Mouse (Mus musculus): ENCODE data around the gene Bhlha15. TPM values are rescaled to one million over a fixed set of nuclear protein-coding genes. Genes with fewer than 3 reads are reported as not detected.

The Bhlha15 gene
- polyA plus RNA-seq, 1 experiment from 2014 or later: 0.05 TPM

- Histone ChIP-seq H3K9me3 (no peaks in the 10 kb centered on the region), H3K9ac (replicated peaks) (no peak overlapping the region), H3K27ac (no peak overlapping the region), H3K4me2 (no peak overlapping the region), H3K27me3 (no peaks in the 10 kb centered on the region), H3K4me3 (replicated peaks) (no peak overlapping the region), H3K36me3 (no peaks in the 10 kb centered on the region), H3K4me1 (replicated peaks) (no peaks in the 10 kb centered on the region)
- WGBS: 73% methylated on average over 6 of the region's 6 CpGs
- ATAC-seq (ENCODE audit: insufficient number of reproducible peaks, insufficient read depth, low FRiP score, low TSS enrichment, low read depth): no peak
Observed at GRCm38 (mm10) chr5:144234222-144234621, 44.1 kb downstream of the Bhlha15 start.

GRCm38 (mm10) chr5:144234714-144235113 lies 44.6 kb downstream of the Bhlha15 start:
- H3K9me3 ChIP-seq: no peaks in the 10 kb centered on the region
- WGBS: 81% methylated on average over 7 of the region's 7 CpGs
- H3K4me2 ChIP-seq: no peak overlapping the region
- no peak for ATAC-seq (ENCODE audit: insufficient number of reproducible peaks, insufficient read depth, low FRiP score, low TSS enrichment, low read depth)
- no peak overlapping the region for H3K9ac ChIP-seq (replicated peaks)
- H3K4me1 ChIP-seq (replicated peaks): no peaks in the 10 kb centered on the region
- no peak overlapping the region for H3K27ac ChIP-seq
- no peaks in the 10 kb centered on the region for H3K36me3 ChIP-seq
- H3K27me3 ChIP-seq: no peaks in the 10 kb centered on the region
- H3K4me3 ChIP-seq (replicated peaks): no peak overlapping the region

GRCm38 (mm10) chr5:144238969-144239368 lies 48.9 kb downstream of the Bhlha15 start:
- Histone ChIP-seq H3K36me3 (no peaks in the 10 kb centered on the region), H3K27me3 (no peaks in the 10 kb centered on the region), H3K9ac (replicated peaks) (no peak overlapping the region), H3K4me3 (replicated peaks) (no peak overlapping the region), H3K4me2 (no peak overlapping the region), H3K9me3 (no peaks in the 10 kb centered on the region), H3K27ac (no peak overlapping the region), H3K4me1 (replicated peaks) (no peaks in the 10 kb centered on the region)
- 63% methylated on average over 1 of the region's 1 CpGs for WGBS
- no peak for ATAC-seq (ENCODE audit: insufficient number of reproducible peaks, insufficient read depth, low FRiP score, low TSS enrichment, low read depth)

Other genes with a start within 250 kb of the Bhlha15 start
- gene Ccz1, start 175.4 kb upstream of the Bhlha15 start, polyA plus RNA-seq (2016; fragmentation: Nextera tagmentation; extraction: Ambion mirVana): 97.7 and 104 TPM in 2 replicates
- not detected in 2 replicates for gene Ocm, start 163.6 kb upstream of the Bhlha15 start, polyA plus RNA-seq (2016; fragmentation: Nextera tagmentation; extraction: Ambion mirVana)
- gene Lmtk2, start 89.8 kb upstream of the Bhlha15 start, polyA plus RNA-seq (2016; fragmentation: Nextera tagmentation; extraction: Ambion mirVana): 5.3 and 5.7 TPM in 2 replicates
- 22.1 and 24.3 TPM in 2 replicates for gene Tecpr1, start 33.3 kb downstream of the Bhlha15 start, polyA plus RNA-seq (2016; fragmentation: Nextera tagmentation; extraction: Ambion mirVana)
- 143 and 148 TPM in 2 replicates for gene Bri3, start 54.2 kb downstream of the Bhlha15 start, polyA plus RNA-seq (2016; fragmentation: Nextera tagmentation; extraction: Ambion mirVana)
- gene Baiap2l1, start 167.8 kb downstream of the Bhlha15 start, polyA plus RNA-seq (2016; fragmentation: Nextera tagmentation; extraction: Ambion mirVana): 6.1 and 6.6 TPM in 2 replicates